Mouse (Mus musculus): ENCODE results near the gene C1qtnf9. TPM values are rescaled to one million over a fixed set of nuclear protein-coding genes. Genes with fewer than 3 reads are reported as not detected.

C1qtnf9 gene
- polyA plus RNA-seq (2015; fragmentation: Nextera tagmentation; extraction: Ambion mirVana): 0.08 and 0.22 TPM in 2 replicates

- Histone ChIP-seq H3K36me3 (no peaks in the 10 kb centered on the region), H3K9me3 (no peaks in the 10 kb centered on the region), H3K27me3 (no peaks in the 10 kb centered on the region), H3K4me2 (no peak within 1 kb of the TSS), H3K27ac (replicated peaks) (no peak within 1 kb of the TSS), H3K4me1 (replicated peaks) (0 out of 2 replicates have a peak, but pooled peaks cover 4% of the 10 kb centered on the region), H3K9ac (no peak within 1 kb of the TSS), H3K4me3 (no peak within 1 kb of the TSS)
- no peak for ATAC-seq (ENCODE audit: low FRiP score, low read depth)
- 72% methylated on average over 4 of the region's 4 CpGs for WGBS
Observed at GRCm38 (mm10) chr14:60767884-60768283, at the start of gene C1qtnf9. TSS of gene C1qtnf9 (plus strand) at chr14:60768134.

- H3K36me3 ChIP-seq: no peaks in the 10 kb centered on the region
- no peak for ATAC-seq (ENCODE audit: low FRiP score, low read depth)
- no peak overlapping the region for H3K4me2 ChIP-seq
- H3K27me3 ChIP-seq: no peaks in the 10 kb centered on the region
- no peaks in the 10 kb centered on the region for H3K9me3 ChIP-seq
- H3K4me3 ChIP-seq: no peak overlapping the region
- H3K27ac ChIP-seq (replicated peaks): no peak overlapping the region
- 74% methylated on average over 8 of the region's 8 CpGs for WGBS
- no peak overlapping the region for H3K9ac ChIP-seq
- H3K4me1 ChIP-seq (replicated peaks): no peaks in the 10 kb centered on the region; the same call in 1 of the 2 replicates
Observed at GRCm38 (mm10) chr14:60721304-60721703, 46.6 kb upstream of the C1qtnf9 start.

GRCm38 (mm10) chr14:60721938-60722337 is 46.0 kb upstream of the C1qtnf9 start:
- H3K4me1 ChIP-seq (replicated peaks): no peaks in the 10 kb centered on the region; the same call in 1 of the 2 replicates
- H3K27ac ChIP-seq (replicated peaks): no peak overlapping the region
- no peak overlapping the region for H3K4me3 ChIP-seq
- no peaks in the 10 kb centered on the region for H3K36me3 ChIP-seq
- WGBS: 72% methylated on average over 3 of the region's 3 CpGs
- no peak overlapping the region for H3K4me2 ChIP-seq
- ATAC-seq (ENCODE audit: low FRiP score, low read depth): no peak
- H3K27me3 ChIP-seq: no peaks in the 10 kb centered on the region
- H3K9me3 ChIP-seq: no peaks in the 10 kb centered on the region
- no peak overlapping the region for H3K9ac ChIP-seq

- no peak overlapping the region for H3K27ac ChIP-seq (replicated peaks)
- no peaks in the 10 kb centered on the region; the same call in 1 of the 2 replicates for H3K4me1 ChIP-seq (replicated peaks)
- H3K9ac ChIP-seq: no peak overlapping the region
- peak; percentile 65; the same call in 1 of the 2 replicates for ATAC-seq (ENCODE audit: low FRiP score, low read depth)
- no peaks in the 10 kb centered on the region for H3K27me3 ChIP-seq
- no peaks in the 10 kb centered on the region for H3K9me3 ChIP-seq
- no peak overlapping the region for H3K4me3 ChIP-seq
- H3K36me3 ChIP-seq: no peaks in the 10 kb centered on the region
- WGBS: 59% methylated on average over 6 of the region's 6 CpGs
- no peak overlapping the region for H3K4me2 ChIP-seq
Observed at GRCm38 (mm10) chr14:60726091-60726490, 41.8 kb upstream of the C1qtnf9 start.

DNA sequence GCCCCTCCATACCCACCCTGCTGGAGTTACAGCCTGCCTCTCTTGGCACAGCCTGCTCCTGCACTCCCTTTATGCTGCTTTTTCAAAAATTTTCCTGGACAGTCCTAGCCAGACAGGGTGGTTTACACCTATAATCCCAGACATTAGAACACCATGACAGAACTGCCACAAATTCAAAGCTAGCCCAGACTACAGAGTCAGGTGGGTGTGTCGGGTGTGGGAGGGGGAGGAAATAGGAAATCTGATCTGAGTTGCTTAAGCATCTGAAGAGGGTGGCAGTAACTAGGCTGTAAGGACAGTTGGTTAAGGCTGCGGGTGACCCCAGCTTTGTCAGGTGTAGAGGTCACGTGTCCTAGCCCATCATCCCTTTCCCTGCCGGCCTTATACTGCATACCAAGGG is 40.8 kb upstream of the C1qtnf9 start:
- no peaks in the 10 kb centered on the region for H3K36me3 ChIP-seq
- H3K9ac ChIP-seq: no peak overlapping the region
- H3K4me3 ChIP-seq: no peak overlapping the region
- no peaks in the 10 kb centered on the region for H3K27me3 ChIP-seq
- WGBS: 87% methylated on average over 4 of the region's 4 CpGs
- H3K4me1 ChIP-seq (replicated peaks): no peaks in the 10 kb centered on the region; the same call in 1 of the 2 replicates
- peak; percentile 48; the same call in 1 of the 2 replicates for ATAC-seq (ENCODE audit: low FRiP score, low read depth)
- no peak overlapping the region for H3K4me2 ChIP-seq
- H3K27ac ChIP-seq (replicated peaks): no peak overlapping the region
- no peaks in the 10 kb centered on the region for H3K9me3 ChIP-seq

GRCm38 (mm10) chr14:60732081-60732480 is 35.9 kb upstream of the C1qtnf9 start:
- H3K36me3 ChIP-seq: no peaks in the 10 kb centered on the region
- H3K4me1 ChIP-seq (replicated peaks): peaks cover 35% of the 10 kb centered on the region
- H3K27ac ChIP-seq (replicated peaks): no peak overlapping the region
- no peak overlapping the region for H3K9ac ChIP-seq
- 67% methylated on average over 6 of the region's 6 CpGs for WGBS
- H3K27me3 ChIP-seq: no peaks in the 10 kb centered on the region
- no peak for ATAC-seq (ENCODE audit: low FRiP score, low read depth)
- no peak overlapping the region for H3K4me2 ChIP-seq
- no peaks in the 10 kb centered on the region for H3K9me3 ChIP-seq
- H3K4me3 ChIP-seq: no peak overlapping the region

DNA sequence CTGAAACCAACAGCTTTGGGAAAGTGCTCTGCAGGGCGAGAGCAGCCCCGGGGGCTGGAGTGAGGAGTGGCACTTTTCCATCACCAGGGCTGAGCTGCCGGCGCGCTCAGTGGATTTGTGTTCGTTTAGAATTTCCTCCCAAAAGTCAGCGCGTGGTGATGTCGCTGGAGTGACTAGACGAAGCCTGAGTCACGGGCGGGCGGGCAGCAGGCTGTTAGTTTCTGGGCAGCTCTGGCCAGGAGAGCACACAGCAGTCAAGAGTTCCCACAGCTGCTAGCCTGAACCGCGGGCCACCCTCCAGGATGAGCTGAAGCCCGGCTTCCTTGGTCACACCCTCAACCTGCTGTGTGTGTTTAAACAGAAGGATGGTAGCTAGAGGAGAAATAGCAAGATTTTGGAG is 35.1 kb upstream of the C1qtnf9 start:
- H3K4me3 ChIP-seq: no peak overlapping the region
- no peaks in the 10 kb centered on the region for H3K36me3 ChIP-seq
- peaks cover 37% of the 10 kb centered on the region for H3K4me1 ChIP-seq (replicated peaks)
- H3K27me3 ChIP-seq: no peaks in the 10 kb centered on the region
- H3K27ac ChIP-seq (replicated peaks): peak overlapping the region; percentile 7
- 17% methylated on average over 16 of the region's 16 CpGs for WGBS
- no peak overlapping the region; the same call in 1 of the 2 replicates for H3K9ac ChIP-seq
- peak overlapping the region; percentile 43 for H3K4me2 ChIP-seq
- no peak for ATAC-seq (ENCODE audit: low FRiP score, low read depth)
- no peaks in the 10 kb centered on the region for H3K9me3 ChIP-seq

- Histone ChIP-seq H3K27me3 (no peaks in the 10 kb centered on the region), H3K4me1 (replicated peaks) (peaks cover 41% of the 10 kb centered on the region), H3K4me2 (peak overlapping the region; percentile 43; the same call in 1 of the 2 replicates), H3K36me3 (no peaks in the 10 kb centered on the region), H3K9me3 (no peaks in the 10 kb centered on the region), H3K4me3 (no peak overlapping the region), H3K27ac (replicated peaks) (0 out of 2 replicates have a peak overlapping the region, but pooled peaks have one; percentile 38), H3K9ac (no peak overlapping the region)
- no peak for ATAC-seq (ENCODE audit: low FRiP score, low read depth)
- 62% methylated on average over 4 of the region's 4 CpGs for WGBS
Observed at GRCm38 (mm10) chr14:60733706-60734105, 34.2 kb upstream of the C1qtnf9 start.

GRCm38 (mm10) chr14:60735206-60735605 is 32.7 kb upstream of the C1qtnf9 start:
- H3K36me3 ChIP-seq: no peaks in the 10 kb centered on the region
- 48% methylated on average over 5 of the region's 5 CpGs for WGBS
- H3K27me3 ChIP-seq: no peaks in the 10 kb centered on the region
- no peak overlapping the region for H3K4me3 ChIP-seq
- no peak overlapping the region for H3K4me2 ChIP-seq
- no peak overlapping the region for H3K9ac ChIP-seq
- no peak for ATAC-seq (ENCODE audit: low FRiP score, low read depth)
- H3K4me1 ChIP-seq (replicated peaks): peaks cover 48% of the 10 kb centered on the region
- no peaks in the 10 kb centered on the region for H3K9me3 ChIP-seq
- no peak overlapping the region for H3K27ac ChIP-seq (replicated peaks)

DNA sequence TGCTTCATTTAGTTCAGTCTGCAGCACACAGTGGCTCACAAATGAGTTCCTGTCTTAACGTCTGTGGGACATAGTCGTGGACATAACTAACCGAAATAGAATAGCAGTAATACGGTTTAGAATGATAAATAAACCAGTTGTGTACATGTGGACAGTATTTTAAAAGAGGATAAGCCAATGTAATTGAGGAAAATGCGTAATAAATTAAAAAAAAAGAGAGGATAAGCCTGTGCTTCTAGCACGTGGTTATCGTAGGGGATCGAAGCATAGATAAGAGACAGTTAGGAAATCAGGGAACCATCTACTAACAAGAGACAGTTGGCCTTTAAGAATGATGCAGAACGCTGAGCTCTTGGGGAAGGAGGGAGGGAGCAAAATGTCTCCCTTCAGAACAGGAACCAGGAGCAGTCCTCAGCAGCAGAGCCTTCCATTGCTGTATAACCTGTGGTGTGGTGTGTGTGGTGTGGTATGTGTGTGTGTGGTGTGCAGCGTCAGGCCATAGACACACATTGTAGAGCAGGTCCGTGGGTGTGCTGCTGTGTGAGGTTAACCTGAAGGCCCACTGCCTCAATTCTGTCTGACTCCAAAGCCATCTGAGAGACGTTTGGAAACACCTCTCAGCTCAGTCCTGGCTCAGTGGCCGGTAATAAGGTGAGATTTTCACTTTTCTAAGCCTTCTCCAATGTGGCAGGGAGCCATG is 31.9 kb upstream of the C1qtnf9 start:
- Histone ChIP-seq H3K4me3 (no peak overlapping the region), H3K9me3 (no peaks in the 10 kb centered on the region), H3K9ac (no peak overlapping the region), H3K36me3 (no peaks in the 10 kb centered on the region), H3K27ac (replicated peaks) (peak overlapping the region; percentile 68), H3K4me1 (replicated peaks) (peaks cover 56% of the 10 kb centered on the region), H3K4me2 (no peak overlapping the region), H3K27me3 (no peaks in the 10 kb centered on the region)
- no peak for ATAC-seq (ENCODE audit: low FRiP score, low read depth)
- WGBS: 55% methylated on average over 13 of the region's 13 CpGs

DNA sequence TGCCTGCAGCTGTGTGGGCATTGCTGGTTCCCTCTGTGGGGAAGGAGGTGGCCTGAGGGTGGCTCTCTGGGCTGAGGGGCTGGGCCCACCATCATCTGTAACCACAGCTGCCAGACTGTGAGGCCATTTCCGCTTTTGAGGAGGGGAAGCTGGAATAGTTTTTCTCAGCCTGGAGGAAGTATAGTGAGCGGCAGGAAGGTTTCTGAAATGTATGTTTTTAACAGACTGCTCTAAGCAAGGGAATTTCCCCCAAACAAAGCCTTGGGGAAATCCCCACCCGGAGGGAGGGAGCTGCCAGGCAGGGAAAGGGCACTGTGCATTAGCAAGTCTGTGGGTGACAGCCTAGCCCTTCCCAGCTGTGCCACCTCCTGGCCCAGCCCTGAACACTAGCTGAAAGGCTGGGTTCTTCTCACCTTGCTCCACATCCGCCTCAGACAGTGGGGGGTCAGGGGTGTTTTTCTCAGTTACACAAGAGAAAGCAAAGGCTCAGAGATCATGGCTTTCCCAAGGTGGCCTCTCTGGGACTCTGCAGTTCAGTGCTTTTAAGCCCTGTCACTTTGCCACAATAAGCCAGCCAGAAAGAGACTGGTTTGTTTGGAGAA is 31.2 kb upstream of the C1qtnf9 start:
- peaks cover 62% of the 10 kb centered on the region for H3K4me1 ChIP-seq (replicated peaks)
- H3K4me2 ChIP-seq: no peak overlapping the region
- no peaks in the 10 kb centered on the region for H3K36me3 ChIP-seq
- no peaks in the 10 kb centered on the region for H3K9me3 ChIP-seq
- no peak for ATAC-seq (ENCODE audit: low FRiP score, low read depth)
- H3K27ac ChIP-seq (replicated peaks): peak overlapping the region; percentile 68
- WGBS: 18% methylated on average over 4 of the region's 4 CpGs
- no peak overlapping the region for H3K9ac ChIP-seq
- no peak overlapping the region for H3K4me3 ChIP-seq
- no peaks in the 10 kb centered on the region for H3K27me3 ChIP-seq

GRCm38 (mm10) chr14:60737202-60737611 is 30.7 kb upstream of the C1qtnf9 start:
- 20% methylated on average over 7 of the region's 7 CpGs for WGBS
- no peaks in the 10 kb centered on the region for H3K27me3 ChIP-seq
- peaks cover 62% of the 10 kb centered on the region for H3K4me1 ChIP-seq (replicated peaks)
- H3K9me3 ChIP-seq: no peaks in the 10 kb centered on the region
- no peak overlapping the region for H3K9ac ChIP-seq
- H3K36me3 ChIP-seq: no peaks in the 10 kb centered on the region
- H3K4me3 ChIP-seq: no peak overlapping the region
- no peak overlapping the region for H3K4me2 ChIP-seq
- no peak for ATAC-seq (ENCODE audit: low FRiP score, low read depth)
- H3K27ac ChIP-seq (replicated peaks): peak overlapping the region; percentile 68; the same call in 1 of the 2 replicates
